22 mouse cellular contexts compared by ENCODE assay signal in the genomic region with DNA sequence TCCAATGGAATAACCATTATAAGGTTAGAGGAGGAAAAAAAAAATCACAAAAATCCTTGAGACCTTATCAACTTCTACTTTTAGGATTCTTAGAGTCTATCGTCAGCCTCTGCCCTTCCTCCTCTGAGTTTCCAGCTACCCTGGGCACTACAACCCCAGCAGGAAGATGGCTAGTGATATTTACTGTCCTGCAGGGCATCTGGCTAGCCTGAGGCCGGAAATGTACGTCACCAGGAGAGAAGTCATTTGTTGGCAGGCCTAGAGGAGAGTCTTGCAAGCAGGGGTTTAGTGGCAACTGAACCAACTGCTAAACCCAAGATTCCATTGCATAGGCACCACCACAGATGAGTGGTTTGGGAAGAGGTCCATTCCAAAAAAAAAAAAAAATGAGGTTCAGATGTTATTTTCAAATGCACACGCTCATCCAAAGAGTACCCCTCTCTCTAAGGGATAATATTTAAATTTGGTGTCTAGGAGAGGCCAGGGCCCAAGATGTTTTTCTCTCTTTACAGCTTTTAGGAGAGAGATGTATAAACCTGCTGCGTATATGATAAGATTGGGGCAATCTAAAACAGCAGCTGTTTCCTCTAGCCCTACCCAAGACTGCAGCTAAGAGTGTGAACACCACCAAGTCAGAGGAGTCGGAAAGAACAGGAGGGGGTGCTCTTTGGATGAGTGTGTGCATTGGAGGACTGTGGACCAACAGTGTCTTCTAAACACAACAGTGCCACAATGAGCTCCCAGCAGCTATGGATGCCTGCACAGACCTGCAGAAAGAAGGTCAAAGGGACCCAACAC.
"Had no signal": no experiment of that assay in that cellular context is flagged by ENCODE, and none has a peak within 500 bp of the region (broad histone marks: within the 10 kb centered on the region; RNA-seq: fewer than 3 reads in every experiment).

No protein-coding gene starts in this region.

- H3K36me3 ChIP-seq: lung, embryonic 15.5 days; midbrain, embryonic 15.5 days; neural tube, embryonic 15.5 days; stomach, embryonic 15.5 days had no signal

- H3K27ac ChIP-seq: kidney, embryonic 15.5 days; left cerebral cortex, adult 2 months; liver, embryonic 14.5 days; lung, embryonic 15.5 days; midbrain, embryonic 15.5 days; neural tube, embryonic 12.5 days; neural tube, embryonic 15.5 days; stomach, embryonic 15.5 days had no signal

- H3K9me3 ChIP-seq: kidney, embryonic 15.5 days; lung, embryonic 15.5 days; midbrain, embryonic 12.5 days; midbrain, embryonic 15.5 days; neural tube, embryonic 12.5 days; neural tube, embryonic 15.5 days; stomach, embryonic 15.5 days had no signal

- ATAC-seq: midbrain, embryonic 15.5 days had no signal

- H3K27me3 ChIP-seq: kidney, embryonic 15.5 days; lung, embryonic 15.5 days; midbrain, embryonic 12.5 days; midbrain, embryonic 15.5 days; neural tube, embryonic 12.5 days; neural tube, embryonic 15.5 days; stomach, embryonic 15.5 days had no signal

- DNase-seq: kidney, adult 8-10 months; kidney, postnatal 10 days; kidney, postnatal 36 days; layer of hippocampus, postnatal 36 days; lung, adult 18-20 months; lung, postnatal 14 days; lung, postnatal 4 days; retina, postnatal 1 day; right cerebral cortex, postnatal 25 days; spleen, adult 18-20 months; thymus, adult 2 months; thymus, postnatal 14 days; thymus, postnatal 4 days had no signal

- H3K4me3 ChIP-seq: kidney, embryonic 15.5 days; left cerebral cortex, adult 2 months; lung, embryonic 15.5 days; midbrain, embryonic 12.5 days; midbrain, embryonic 15.5 days; neural tube, embryonic 12.5 days; neural tube, embryonic 15.5 days; stomach, embryonic 15.5 days had no signal

- H3K4me1 ChIP-seq: kidney, embryonic 15.5 days; lung, embryonic 15.5 days; neural tube, embryonic 12.5 days; stomach, embryonic 15.5 days had no signal

- H3K9ac ChIP-seq: kidney, embryonic 15.5 days; liver, embryonic 14.5 days; lung, embryonic 15.5 days; midbrain, embryonic 12.5 days; midbrain, embryonic 15.5 days; neural tube, embryonic 12.5 days; neural tube, embryonic 15.5 days; stomach, embryonic 15.5 days had no signal

- H3K4me2 ChIP-seq: kidney, embryonic 15.5 days; lung, embryonic 15.5 days; midbrain, embryonic 12.5 days; midbrain, embryonic 15.5 days; neural tube, embryonic 12.5 days; neural tube, embryonic 15.5 days; stomach, embryonic 15.5 days had no signal
